Mouse (Mus musculus) lung, adult 2 months (tissue): ENCODE data around the gene Slc35a3.

Experiments used
- CTCF ChIP-seq: fragments of 200-500 bp; IDR thresholded peaks from 2 replicates; pipeline ENCODE4 v1.5.1; 2011; ENCODE audit warnings: mild to moderate bottlenecking, low read length, control low read depth; ENCODE audit not compliant: insufficient read depth
- POLR2A ChIP-seq: fragments of 200-500 bp; IDR thresholded peaks from 2 replicates; pipeline ENCODE4 v1.6.1; 2011; ENCODE audit warnings: low read depth, mild to moderate bottlenecking, control low read depth, low read length, borderline replicate concordance; ENCODE audit errors: extremely low read depth

DNA sequence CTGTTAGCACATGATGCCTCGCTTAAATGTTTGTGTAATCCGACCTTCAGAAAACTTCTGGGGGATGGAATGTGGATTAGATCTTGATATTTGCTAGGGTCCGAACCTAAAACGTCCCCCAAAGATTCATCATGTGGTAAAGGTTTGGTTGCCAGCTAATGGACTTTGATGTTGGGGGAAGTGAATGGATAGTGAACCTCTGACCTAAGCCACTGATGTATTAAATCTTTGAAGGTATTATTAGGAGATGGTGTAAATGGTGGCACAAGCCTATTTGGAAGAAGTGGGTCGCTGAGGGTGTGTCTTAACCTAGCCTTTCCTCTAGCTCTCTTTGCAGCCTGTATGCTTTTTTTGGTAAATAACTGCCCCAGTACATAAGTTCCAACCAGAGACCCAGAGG is 400 bp upstream of the Slc35a3 start:
- TF ChIP-seq POLR2A (no peak), CTCF (no peak)
